Mouse (Mus musculus): ENCODE results near the gene Numb. TPM values are rescaled to one million over a fixed set of nuclear protein-coding genes. Genes with fewer than 3 reads are reported as not detected.

The Numb gene
- polyA plus RNA-seq, 1 experiment, result 24.5 TPM

DNA sequence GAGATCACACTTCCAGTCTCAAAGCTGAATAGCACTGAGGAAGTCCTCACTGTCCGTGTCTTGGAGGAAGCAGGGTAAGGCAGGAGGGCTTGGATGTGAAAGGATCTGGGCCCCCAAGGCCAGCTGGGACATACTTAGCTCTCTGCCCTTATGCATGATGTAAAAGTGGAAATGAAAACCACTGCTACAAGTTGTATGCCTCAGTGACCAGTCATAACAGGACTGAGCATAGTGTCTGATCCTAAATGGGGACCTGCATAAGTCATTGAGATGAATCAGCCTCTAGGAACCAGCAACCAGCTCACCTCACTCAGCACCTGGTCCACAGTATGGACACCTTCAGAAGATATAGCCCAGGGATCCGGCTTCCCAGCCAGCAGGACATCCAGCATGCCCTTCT is 46.6 kb downstream of the Numb start:
- TF ChIP-seq CTCF (IDR thresholded peaks at IDR 0.05; ENCODE audit: control insufficient read depth, insufficient read depth, insufficient replicate concordance, low read depth, low read length) (no peak), POLR2A (IDR thresholded peaks at IDR 0.05; ENCODE audit: control insufficient read depth, low read depth, low read length) (no peak)
- H3K27ac ChIP-seq (ENCODE audit: control insufficient read depth, insufficient read depth, low read depth, low read length), result no peak overlapping the region
- no peaks in the 10 kb centered on the region; the same call in 1 of the 2 replicates for H3K36me3 ChIP-seq (ENCODE audit: control insufficient read depth, insufficient read depth, low read length)

DNA sequence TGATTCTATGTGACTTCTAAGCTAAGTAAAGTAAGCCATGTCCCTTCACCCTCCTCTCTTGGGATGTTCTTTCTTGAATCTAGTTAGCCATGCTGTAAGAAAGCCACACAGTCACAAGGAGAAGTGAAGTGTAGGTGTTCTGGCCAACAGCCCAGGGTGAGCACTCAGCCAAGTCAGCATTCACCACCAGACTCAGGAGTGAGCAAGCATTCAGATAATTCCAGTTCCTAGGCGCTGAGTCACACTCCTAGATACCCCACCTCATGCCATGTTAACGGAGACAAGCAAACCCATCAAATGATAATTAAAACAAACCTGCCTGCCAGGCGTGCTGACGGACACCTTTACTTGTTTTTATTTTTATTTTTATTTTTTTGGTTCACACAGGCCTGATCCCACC is 47.1 kb downstream of the Numb start:
- Histone ChIP-seq H3K4me3 (ENCODE audit: control insufficient read depth, low read depth, low read length) (no peak overlapping the region), H3K27me3 (ENCODE audit: control insufficient read depth, insufficient read depth, low read length) (no peaks in the 10 kb centered on the region), H3K27ac (ENCODE audit: control insufficient read depth, insufficient read depth, low read depth, low read length) (no peak overlapping the region), H3K4me1 (ENCODE audit: control insufficient read depth, insufficient read depth, low read length) (no peaks in the 10 kb centered on the region), H3K36me3 (ENCODE audit: control insufficient read depth, insufficient read depth, low read length) (no peaks in the 10 kb centered on the region; the same call in 1 of the 2 replicates)
- TF ChIP-seq CTCF (IDR thresholded peaks at IDR 0.05; ENCODE audit: control insufficient read depth, insufficient read depth, insufficient replicate concordance, low read depth, low read length) (no peak), POLR2A (IDR thresholded peaks at IDR 0.05; ENCODE audit: control insufficient read depth, low read depth, low read length) (no peak)

More for the DNA sequence above, 46.6 kb downstream of the Numb start:
- no peak overlapping the region for H3K4me3 ChIP-seq (ENCODE audit: control insufficient read depth, low read depth, low read length)
- H3K4me1 ChIP-seq (ENCODE audit: control insufficient read depth, insufficient read depth, low read length), result no peaks in the 10 kb centered on the region
- no peaks in the 10 kb centered on the region for H3K27me3 ChIP-seq (ENCODE audit: control insufficient read depth, insufficient read depth, low read length)

DNA sequence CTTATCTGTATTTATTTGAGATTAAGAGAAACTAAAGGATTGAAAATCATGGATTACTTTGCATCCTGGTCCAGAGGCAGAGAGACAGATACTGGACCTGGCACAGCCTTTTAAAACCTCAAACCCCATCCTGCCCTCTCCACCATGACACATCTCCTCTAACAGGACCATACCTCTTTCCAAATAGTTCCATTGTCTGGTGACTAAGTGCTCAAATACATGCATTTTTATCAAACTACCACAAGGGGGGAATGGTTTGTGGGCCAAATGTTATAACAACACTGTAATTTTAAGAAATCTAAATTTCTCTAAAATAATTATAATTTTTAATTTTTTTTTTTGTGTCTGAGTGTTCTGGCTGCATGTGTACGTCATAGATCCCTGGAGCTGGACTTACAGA is 57.2 kb downstream of the Numb start:
- no peaks in the 10 kb centered on the region for H3K27me3 ChIP-seq (ENCODE audit: control insufficient read depth, insufficient read depth, low read length)
- H3K4me1 ChIP-seq (ENCODE audit: control insufficient read depth, insufficient read depth, low read length), result no peaks in the 10 kb centered on the region
- H3K36me3 ChIP-seq (ENCODE audit: control insufficient read depth, insufficient read depth, low read length), result no peaks in the 10 kb centered on the region
- H3K4me3 ChIP-seq (ENCODE audit: control insufficient read depth, low read depth, low read length), result no peak overlapping the region
- TF ChIP-seq CTCF (IDR thresholded peaks at IDR 0.05; ENCODE audit: control insufficient read depth, insufficient read depth, insufficient replicate concordance, low read depth, low read length), result no peak
- no peak for TF ChIP-seq POLR2A (IDR thresholded peaks at IDR 0.05; ENCODE audit: control insufficient read depth, low read depth, low read length)
- no peak overlapping the region for H3K27ac ChIP-seq (ENCODE audit: control insufficient read depth, insufficient read depth, low read depth, low read length)

GRCm38 (mm10) chr12:83861880-83862279 is 59.9 kb downstream of the Numb start:
- H3K27me3 ChIP-seq (ENCODE audit: control insufficient read depth, insufficient read depth, low read length), result no peaks in the 10 kb centered on the region
- no peaks in the 10 kb centered on the region for H3K36me3 ChIP-seq (ENCODE audit: control insufficient read depth, insufficient read depth, low read length)
- H3K27ac ChIP-seq (ENCODE audit: control insufficient read depth, insufficient read depth, low read depth, low read length), result no peak overlapping the region
- no peaks in the 10 kb centered on the region for H3K4me1 ChIP-seq (ENCODE audit: control insufficient read depth, insufficient read depth, low read length)
- H3K4me3 ChIP-seq (ENCODE audit: control insufficient read depth, low read depth, low read length), result no peak overlapping the region
- TF ChIP-seq CTCF (IDR thresholded peaks at IDR 0.05; ENCODE audit: control insufficient read depth, insufficient read depth, insufficient replicate concordance, low read depth, low read length) (no peak), POLR2A (IDR thresholded peaks at IDR 0.05; ENCODE audit: control insufficient read depth, low read depth, low read length) (no peak)

- TF ChIP-seq CTCF (IDR thresholded peaks at IDR 0.05; ENCODE audit: control insufficient read depth, insufficient read depth, insufficient replicate concordance, low read depth, low read length) (no peak), POLR2A (IDR thresholded peaks at IDR 0.05; ENCODE audit: control insufficient read depth, low read depth, low read length) (no peak)
- no peak overlapping the region for H3K4me3 ChIP-seq (ENCODE audit: control insufficient read depth, low read depth, low read length)
- H3K27me3 ChIP-seq (ENCODE audit: control insufficient read depth, insufficient read depth, low read length), result no peaks in the 10 kb centered on the region
- no peaks in the 10 kb centered on the region for H3K36me3 ChIP-seq (ENCODE audit: control insufficient read depth, insufficient read depth, low read length)
- H3K4me1 ChIP-seq (ENCODE audit: control insufficient read depth, insufficient read depth, low read length), result no peaks in the 10 kb centered on the region
- no peak overlapping the region for H3K27ac ChIP-seq (ENCODE audit: control insufficient read depth, insufficient read depth, low read depth, low read length)
Observed at GRCm38 (mm10) chr12:83860688-83861087, 61.0 kb downstream of the Numb start.

DNA sequence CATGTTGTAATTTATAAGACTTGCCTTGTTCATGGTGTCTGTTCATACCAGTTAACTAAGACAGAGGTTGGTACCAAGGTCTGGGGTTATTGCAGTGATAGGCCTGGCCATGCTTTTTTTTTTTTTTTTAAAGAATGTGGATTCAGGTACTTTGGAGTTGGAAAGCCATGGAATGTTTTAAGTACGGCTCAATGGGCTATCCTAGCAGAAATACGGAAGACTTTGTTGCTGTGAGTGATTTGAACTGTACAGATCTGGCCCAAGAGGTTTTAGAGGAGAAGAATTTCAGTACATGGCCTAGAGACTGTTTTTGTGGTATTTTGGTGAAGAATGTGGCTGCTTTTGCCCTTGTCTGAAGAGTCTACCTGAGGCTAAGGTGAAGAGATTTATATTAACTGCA is 63.7 kb downstream of the Numb start:
- TF ChIP-seq POLR2A (IDR thresholded peaks at IDR 0.05; ENCODE audit: control insufficient read depth, low read depth, low read length), result no peak
- no peak for TF ChIP-seq CTCF (IDR thresholded peaks at IDR 0.05; ENCODE audit: control insufficient read depth, insufficient read depth, insufficient replicate concordance, low read depth, low read length)
- no peak overlapping the region for H3K27ac ChIP-seq (ENCODE audit: control insufficient read depth, insufficient read depth, low read depth, low read length)
- H3K4me3 ChIP-seq (ENCODE audit: control insufficient read depth, low read depth, low read length), result no peak overlapping the region
- no peaks in the 10 kb centered on the region for H3K4me1 ChIP-seq (ENCODE audit: control insufficient read depth, insufficient read depth, low read length)
- H3K36me3 ChIP-seq (ENCODE audit: control insufficient read depth, insufficient read depth, low read length), result no peaks in the 10 kb centered on the region
- H3K27me3 ChIP-seq (ENCODE audit: control insufficient read depth, insufficient read depth, low read length), result no peaks in the 10 kb centered on the region

- no peaks in the 10 kb centered on the region for H3K36me3 ChIP-seq (ENCODE audit: control insufficient read depth, insufficient read depth, low read length)
- TF ChIP-seq CTCF (IDR thresholded peaks at IDR 0.05; ENCODE audit: control insufficient read depth, insufficient read depth, insufficient replicate concordance, low read depth, low read length), result no peak
- TF ChIP-seq POLR2A (IDR thresholded peaks at IDR 0.05; ENCODE audit: control insufficient read depth, low read depth, low read length), result no peak
- no peak overlapping the region for H3K27ac ChIP-seq (ENCODE audit: control insufficient read depth, insufficient read depth, low read depth, low read length)
- H3K4me1 ChIP-seq (ENCODE audit: control insufficient read depth, insufficient read depth, low read length), result no peaks in the 10 kb centered on the region
- H3K27me3 ChIP-seq (ENCODE audit: control insufficient read depth, insufficient read depth, low read length), result no peaks in the 10 kb centered on the region
- H3K4me3 ChIP-seq (ENCODE audit: control insufficient read depth, low read depth, low read length), result no peak overlapping the region
Observed at GRCm38 (mm10) chr12:83855211-83855610, 66.5 kb downstream of the Numb start.

DNA sequence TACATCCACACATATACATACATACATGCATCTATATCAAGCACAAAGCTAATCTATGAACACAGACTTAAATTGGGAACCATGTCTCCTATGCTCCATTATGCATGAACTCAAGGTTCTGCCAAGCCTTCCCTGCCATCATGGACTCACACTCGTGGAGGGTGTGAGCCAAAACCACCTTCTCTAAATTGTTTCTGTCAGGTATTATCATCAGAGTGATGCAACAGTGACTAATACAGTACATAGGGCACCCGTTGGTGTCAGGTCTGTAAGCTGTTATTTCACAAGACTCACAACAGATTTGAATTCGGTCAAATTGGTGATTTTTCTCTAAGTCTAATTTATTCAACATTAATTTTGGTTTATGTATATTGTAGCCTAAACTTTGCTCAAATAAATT is 67.5 kb downstream of the Numb start:
- Histone ChIP-seq H3K36me3 (ENCODE audit: control insufficient read depth, insufficient read depth, low read length) (no peaks in the 10 kb centered on the region), H3K4me1 (ENCODE audit: control insufficient read depth, insufficient read depth, low read length) (no peaks in the 10 kb centered on the region), H3K27me3 (ENCODE audit: control insufficient read depth, insufficient read depth, low read length) (no peaks in the 10 kb centered on the region), H3K27ac (ENCODE audit: control insufficient read depth, insufficient read depth, low read depth, low read length) (no peak overlapping the region), H3K4me3 (ENCODE audit: control insufficient read depth, low read depth, low read length) (no peak overlapping the region)
- TF ChIP-seq CTCF (IDR thresholded peaks at IDR 0.05; ENCODE audit: control insufficient read depth, insufficient read depth, insufficient replicate concordance, low read depth, low read length) (no peak), POLR2A (IDR thresholded peaks at IDR 0.05; ENCODE audit: control insufficient read depth, low read depth, low read length) (no peak)

Measured in testis, adult 2 months (tissue).